ENCODE assay signal across 20 mouse cellular contexts in the genomic region with DNA sequence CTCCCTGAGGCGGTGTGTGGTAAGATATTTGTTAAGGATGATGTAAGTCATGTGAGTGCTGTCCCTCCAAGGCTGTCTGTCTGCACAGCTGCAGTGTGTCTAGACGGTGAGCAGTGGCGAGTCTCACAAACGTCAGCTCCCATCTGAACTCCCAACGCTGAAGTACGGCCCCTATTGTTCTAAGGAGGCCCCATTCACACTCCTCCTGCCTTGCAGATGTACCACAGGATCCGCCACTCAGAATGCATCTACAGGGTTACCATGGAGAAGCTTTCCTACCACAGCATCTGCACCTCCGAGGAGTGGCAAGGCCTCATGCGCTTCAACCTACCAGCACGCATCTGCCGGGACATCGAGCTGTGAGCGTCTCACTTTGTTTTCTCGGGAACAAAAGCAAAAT. TPM values are rescaled to one million over a fixed set of nuclear protein-coding genes. Genes with fewer than 3 reads are reported as not detected.
A peak's percentile ranks its signal among the peaks of the same experiment; 100 is the strongest.
DNase-seq lines count a peak whose midpoint lies in the region; ATAC-seq lines count a peak whose summit lies in the region.
"Had no signal": no experiment of that assay in that cellular context is flagged by ENCODE, and none has a peak within 500 bp of the region (broad histone marks: within the 10 kb centered on the region; RNA-seq: fewer than 3 reads in every experiment).

No protein-coding gene starts in this region.

- H3K4me2 ChIP-seq in forebrain, embryonic 15.5 days (replicated peaks) = no peak overlapping the region
- H3K4me2 ChIP-seq in midbrain, embryonic 14.5 days (ENCODE audit: low read length) = no peak overlapping the region
- H3K4me2 ChIP-seq: embryonic facial prominence, embryonic 13.5 days had no signal

- H3K36me3 ChIP-seq in forebrain, embryonic 15.5 days = peaks cover 27% of the 10 kb centered on the region
- H3K36me3 ChIP-seq in midbrain, embryonic 14.5 days (ENCODE audit: control insufficient read depth, insufficient read depth, low read length) = peaks cover 29% of the 10 kb centered on the region
- H3K36me3 ChIP-seq: embryonic facial prominence, embryonic 13.5 days; heart, embryonic 10.5 days had no signal

- H3K27me3 ChIP-seq in forebrain, embryonic 15.5 days = no peaks in the 10 kb centered on the region
- no peaks in the 10 kb centered on the region for H3K27me3 ChIP-seq in midbrain, embryonic 14.5 days (ENCODE audit: control insufficient read depth, insufficient read depth, low read length)
- H3K27me3 ChIP-seq: embryonic facial prominence, embryonic 13.5 days had no signal

- peak; percentile 40 for DNase-seq in embryo, embryonic 10.5 days (ENCODE audit: low spot score)
- DNase-seq in embryo, embryonic 9.5 days (ENCODE audit: extremely low spot score) = no peak
- DNase-seq in ZHBTc4 (ENCODE audit: low read depth, low spot score) = peak; percentile 17
- DNase-seq in midbrain, embryonic 14.5 days = peak; percentile 43
- DNase-seq in adrenal gland, adult 2 months = no peak
- DNase-seq in B cell, adult 2 months = no peak
- DNase-seq: adrenal gland, postnatal 14 days; cerebellum, postnatal 10 days; gastrocnemius, postnatal 25 days; liver, postnatal 0 days; right cerebral cortex, postnatal 25 days; thymus, postnatal 4 days had no signal

- H3K27ac ChIP-seq in forebrain, embryonic 15.5 days (replicated peaks) = peak overlapping the region; percentile 49
- peak overlapping the region; percentile 45; the same call in 1 of the 2 replicates for H3K27ac ChIP-seq in midbrain, embryonic 14.5 days (replicated peaks; ENCODE audit: low read depth, low read length)
- H3K27ac ChIP-seq: embryonic facial prominence, embryonic 13.5 days; heart, embryonic 10.5 days; kidney, postnatal 0 days; layer of hippocampus, adult 2 months; left cerebral cortex, adult 2 months had no signal

- peak; percentile 74 for ATAC-seq in forebrain, embryonic 15.5 days (replicated peaks)
- ATAC-seq in midbrain, embryonic 14.5 days (ENCODE audit: low FRiP score, low TSS enrichment) = no peak
- no peak for ATAC-seq in megakaryocyte-erythroid progenitor cell, adult 5-6 weeks (replicated peaks; ENCODE audit: low FRiP score, low TSS enrichment, poor library complexity, severe bottlenecking)
- ATAC-seq: intestine, embryonic 16.5 days; liver, postnatal 0 days had no signal

- no peaks in the 10 kb centered on the region for H3K9me3 ChIP-seq in forebrain, embryonic 15.5 days
- no peaks in the 10 kb centered on the region for H3K9me3 ChIP-seq in midbrain, embryonic 14.5 days (ENCODE audit: control insufficient read depth, low read length)
- H3K9me3 ChIP-seq: embryonic facial prominence, embryonic 13.5 days; heart, embryonic 10.5 days had no signal

- no peak overlapping the region for H3K4me3 ChIP-seq in forebrain, embryonic 15.5 days
- H3K4me3 ChIP-seq in midbrain, embryonic 14.5 days (replicated peaks; ENCODE audit: low read depth, low read length) = no peak overlapping the region
- H3K4me3 ChIP-seq: embryonic facial prominence, embryonic 13.5 days; heart, embryonic 10.5 days; layer of hippocampus, adult 2 months; left cerebral cortex, adult 2 months had no signal

- peaks cover 14% of the 10 kb centered on the region for H3K4me1 ChIP-seq in forebrain, embryonic 15.5 days
- H3K4me1 ChIP-seq in midbrain, embryonic 14.5 days (ENCODE audit: control insufficient read depth, insufficient read depth, low read length) = peaks cover 9% of the 10 kb centered on the region; the same call in 1 of the 2 replicates
- H3K4me1 ChIP-seq: embryonic facial prominence, embryonic 13.5 days; heart, embryonic 10.5 days had no signal

- WGBS in forebrain, embryonic 15.5 days = 31% methylated on average over 14 of the region's 14 CpGs
- 17% methylated on average over 14 of the region's 14 CpGs for WGBS in midbrain, embryonic 14.5 days

- H3K9ac ChIP-seq in forebrain, embryonic 15.5 days (replicated peaks) = no peak overlapping the region
- H3K9ac ChIP-seq in midbrain, embryonic 14.5 days (replicated peaks; ENCODE audit: low read length) = no peak overlapping the region; the same call in 1 of the 2 replicates
- H3K9ac ChIP-seq: embryonic facial prominence, embryonic 13.5 days; liver, postnatal 0 days had no signal

RNA-seq across cellular contexts. Expression of gene 1700010I14Rik, which starts 26.5 kb away (rescaled TPM):
- polyA plus RNA-seq in forebrain, embryonic 15.5 days (2015; fragmentation: Nextera tagmentation; extraction: Ambion mirVana) = 1.3 and 1.5 TPM in 2 replicates
- 1.9 and 2.7 TPM in 2 replicates for polyA plus RNA-seq in midbrain, embryonic 14.5 days (2014; fragmentation: Nextera tagmentation; extraction: Ambion mirVana)
- total RNA-seq in megakaryocyte-erythroid progenitor cell, adult 5-6 weeks (2014; fragmentation: Nextera tagmentation) = 1.9 and 4.4 TPM in 2 replicates
- 4.3 and 5.4 TPM in 2 replicates for total RNA-seq in megakaryocyte-erythroid progenitor cell, adult 5-6 weeks (2017)
- total RNA-seq in adrenal gland, adult 2 months (2021) = 1 to 10 TPM; 1.5 to 1.6 TPM
- polyA plus RNA-seq in adrenal gland, adult 2 months (2012; rRNA removed) = 0.15 and 0.28 TPM in 2 replicates

Comparison
In these comparisons a context has a peak if more than half of its experiments do, and no peak if none do; other contexts are left out.
1. DNase-seq: peak in embryo, embryonic 10.5 days (single experiment), ZHBTc4 (single experiment) and midbrain, embryonic 14.5 days (single experiment); none in embryo, embryonic 9.5 days (single experiment), adrenal gland, adult 2 months (single experiment) and B cell, adult 2 months (0 of 2).